Mouse (Mus musculus) megakaryocyte, embryonic 14.5 days (primary cell): ENCODE measurements around the gene Rex1bd. TPM values are rescaled to one million over a fixed set of nuclear protein-coding genes. Genes with fewer than 3 reads are reported as not detected.

ENCODE experiments used
- H3K27me3 ChIP-seq: replicated peaks from 2 replicates; pipeline ENCODE3; 2012; ENCODE audit warnings: inconsistent platforms
- H3K36me3 ChIP-seq: replicated peaks from 2 replicates; pipeline ENCODE3; 2012; ENCODE audit warnings: low read length, inconsistent platforms, mixed read lengths
- H3K4me1 ChIP-seq: 2 replicates; pipeline ENCODE4 v1.6.1; 2012; ENCODE audit warnings: inconsistent platforms
- H3K4me3 ChIP-seq: replicated peaks from 2 replicates; pipeline ENCODE3; 2012; ENCODE audit warnings: moderate library complexity, mild to moderate bottlenecking, inconsistent platforms
- H3K9me3 ChIP-seq: 2 replicates; pipeline ENCODE4 v1.6.1; 2012; ENCODE audit warnings: inconsistent platforms
- FLI1 ChIP-seq: IDR thresholded peaks from 2 replicates; pipeline ENCODE4 v1.6.1; 2012; ENCODE audit warnings: low read length, inconsistent platforms, mixed read lengths
- GATA1 ChIP-seq: IDR thresholded peaks from 3 replicates; pipeline ENCODE4 v1.6.1; 2012; ENCODE audit warnings: mixed read lengths, low read length, inconsistent platforms, borderline replicate concordance
- polyA plus RNA-seq: library from polyadenylated mRNA; stranded (reverse); fragments of >175 nt; gene quantifications from 2 replicates; pipeline ENCODE4 v1.2.3, GENCODE M21; 2012; ENCODE audit warnings: low replicate concordance; ENCODE audit not compliant: insufficient read depth

The Rex1bd gene
- polyA plus RNA-seq, 1 experiment: 319 TPM

GRCm38 (mm10) chr8:70492664-70493640 is 13.6 kb downstream of the Rex1bd start, which contains the start of gene Crlf1:
Gene Crlf1, plus strand, starts transcription at chr8:70493158.
- Histone ChIP-seq H3K27me3 (peaks cover 99% of the 10 kb centered on the region), H3K36me3 (no peaks in the 10 kb centered on the region), H3K4me3 (peak within 1 kb of the TSS; percentile 84), H3K9me3 (0 out of 2 replicates have a peak, but pooled peaks cover 2% of the 10 kb centered on the region), H3K4me1 (peaks cover 72% of the 10 kb centered on the region)
- TF ChIP-seq GATA1: no peak
- no peak for TF ChIP-seq FLI1

GRCm38 (mm10) chr8:70490880-70491495 is 15.6 kb downstream of the Rex1bd start:
- Histone ChIP-seq H3K27me3 (peaks cover 98% of the 10 kb centered on the region), H3K4me1 (peaks cover 89% of the 10 kb centered on the region), H3K4me3 (no peak overlapping the region), H3K36me3 (no peaks in the 10 kb centered on the region), H3K9me3 (no peaks in the 10 kb centered on the region)
- TF ChIP-seq GATA1: no peak
- TF ChIP-seq FLI1: no peak

DNA sequence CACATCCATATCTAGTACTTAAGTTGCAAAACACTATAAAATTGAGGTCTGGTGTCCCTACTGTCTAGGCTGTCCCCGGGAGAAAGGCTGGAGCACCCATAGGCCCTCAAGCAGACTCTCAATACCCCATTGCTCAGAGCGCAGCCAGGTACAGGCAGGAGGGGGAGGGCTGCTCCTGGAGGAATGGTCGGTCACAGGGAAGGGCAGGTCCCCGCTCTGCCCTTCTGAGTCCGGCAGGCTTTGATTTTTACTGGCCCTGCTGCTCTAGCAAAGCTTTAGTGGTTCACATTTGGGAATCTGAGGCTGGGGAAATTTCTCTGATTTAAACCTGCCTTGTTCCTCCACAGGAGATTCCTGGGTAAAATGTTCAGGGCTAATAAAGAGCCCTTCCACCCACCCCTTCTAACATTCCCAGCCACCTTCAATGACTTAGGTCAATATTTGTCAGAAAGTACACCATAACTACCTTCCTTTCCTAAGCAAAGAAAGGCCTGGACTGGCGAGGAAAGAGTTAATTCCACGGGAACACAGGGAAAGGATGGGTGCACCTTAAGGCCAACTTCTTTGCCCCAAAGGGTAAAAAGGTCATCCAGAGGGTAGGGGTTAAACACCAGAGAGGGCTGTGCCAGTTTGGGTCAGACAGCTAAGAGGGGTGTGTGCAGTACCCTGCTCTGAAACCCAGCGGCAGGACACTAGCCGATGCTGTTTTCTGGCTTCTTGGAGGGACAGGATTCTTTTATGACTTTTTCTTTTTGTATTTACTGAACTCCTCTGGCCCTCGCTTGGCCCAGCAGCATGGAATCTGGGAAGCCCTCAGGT is 16.3 kb downstream of the Rex1bd start:
- peaks cover 84% of the 10 kb centered on the region for H3K4me1 ChIP-seq
- H3K4me3 ChIP-seq: peak overlapping the region; percentile 90
- no peaks in the 10 kb centered on the region for H3K36me3 ChIP-seq
- TF ChIP-seq FLI1 (no peak), GATA1 (no peak)
- H3K9me3 ChIP-seq: no peaks in the 10 kb centered on the region
- peaks cover 98% of the 10 kb centered on the region for H3K27me3 ChIP-seq

GRCm38 (mm10) chr8:70489576-70489975 is 17.0 kb downstream of the Rex1bd start:
- H3K27me3 ChIP-seq: peaks cover 98% of the 10 kb centered on the region
- TF ChIP-seq GATA1: no peak
- TF ChIP-seq FLI1: no peak
- H3K4me3 ChIP-seq: peak overlapping the region; percentile 90
- H3K4me1 ChIP-seq: peaks cover 78% of the 10 kb centered on the region
- H3K9me3 ChIP-seq: no peaks in the 10 kb centered on the region
- no peaks in the 10 kb centered on the region for H3K36me3 ChIP-seq

DNA sequence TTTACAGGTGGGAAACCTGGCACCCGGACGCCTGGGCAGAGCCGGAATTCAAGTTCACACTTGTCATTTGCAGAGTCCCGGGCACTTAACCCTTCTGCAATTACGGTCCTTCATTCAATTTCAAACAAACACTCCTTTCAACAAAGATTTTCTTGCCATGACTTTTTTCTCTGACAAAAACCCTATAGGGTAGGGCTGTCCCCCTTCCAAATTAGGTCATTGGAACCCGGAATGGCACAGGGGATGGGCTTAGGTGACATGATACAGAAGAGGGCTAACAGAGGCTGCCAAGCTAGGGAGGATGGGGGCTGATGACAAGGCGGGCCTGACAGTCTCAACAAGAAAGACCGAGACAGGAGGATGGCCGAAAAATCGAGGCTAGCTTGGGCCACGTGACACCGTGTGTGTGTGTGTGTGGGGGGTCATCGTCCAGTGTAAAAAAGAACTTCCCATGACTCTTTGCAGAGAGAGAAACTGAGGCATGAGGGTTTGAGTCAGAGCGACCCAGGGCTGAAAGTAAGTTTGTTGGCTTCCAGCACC is 17.6 kb downstream of the Rex1bd start:
- Histone ChIP-seq H3K4me3 (peak overlapping the region; percentile 90), H3K9me3 (no peaks in the 10 kb centered on the region), H3K36me3 (no peaks in the 10 kb centered on the region), H3K4me1 (peaks cover 74% of the 10 kb centered on the region), H3K27me3 (peaks cover 98% of the 10 kb centered on the region)
- TF ChIP-seq GATA1: no peak
- TF ChIP-seq FLI1: no peak

DNA sequence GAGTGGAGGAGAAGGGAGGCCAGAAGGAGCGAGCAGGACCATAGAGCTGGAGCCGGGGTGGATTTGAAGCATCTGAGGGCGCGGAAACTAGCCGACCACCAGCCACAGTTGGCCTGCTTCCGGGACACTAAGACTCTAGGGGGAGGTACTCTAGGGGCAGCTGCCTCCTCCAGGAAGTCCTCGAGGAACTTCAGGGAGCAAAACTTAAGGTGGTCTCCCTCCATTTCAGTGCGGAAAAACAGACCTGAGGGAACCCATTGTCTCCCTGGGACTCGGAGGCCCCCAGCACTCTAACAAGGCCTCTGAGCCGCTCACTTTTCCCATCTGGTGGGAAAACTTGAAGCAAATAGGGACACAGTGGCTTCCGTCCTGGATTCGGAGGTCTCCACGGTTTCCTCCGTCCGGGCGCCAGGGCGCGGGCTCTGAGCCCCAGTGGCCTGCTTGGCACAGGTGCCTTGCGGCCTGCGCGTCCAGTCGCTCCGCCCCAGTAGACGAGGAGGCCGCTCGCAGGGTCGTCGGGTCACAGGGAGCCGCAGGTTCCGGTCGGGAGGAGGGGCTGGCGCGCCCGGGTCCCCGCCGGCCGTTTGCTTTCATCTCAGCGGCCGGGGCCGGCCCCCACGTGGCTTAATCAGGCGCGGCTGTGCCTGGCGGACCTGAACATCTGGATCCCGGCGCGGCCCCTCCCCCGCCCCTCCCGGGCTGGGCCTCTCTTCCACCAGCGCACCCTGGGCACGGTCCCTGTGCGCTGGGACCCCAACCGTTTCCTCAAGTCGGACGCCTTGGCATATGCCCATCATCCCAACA is 18.4 kb downstream of the Rex1bd start:
- peaks cover 68% of the 10 kb centered on the region for H3K4me1 ChIP-seq
- no peaks in the 10 kb centered on the region for H3K9me3 ChIP-seq
- TF ChIP-seq GATA1 (no peak), FLI1 (no peak)
- H3K36me3 ChIP-seq: no peaks in the 10 kb centered on the region
- H3K27me3 ChIP-seq: peaks cover 98% of the 10 kb centered on the region
- peak overlapping the region; percentile 81 for H3K4me3 ChIP-seq

DNA sequence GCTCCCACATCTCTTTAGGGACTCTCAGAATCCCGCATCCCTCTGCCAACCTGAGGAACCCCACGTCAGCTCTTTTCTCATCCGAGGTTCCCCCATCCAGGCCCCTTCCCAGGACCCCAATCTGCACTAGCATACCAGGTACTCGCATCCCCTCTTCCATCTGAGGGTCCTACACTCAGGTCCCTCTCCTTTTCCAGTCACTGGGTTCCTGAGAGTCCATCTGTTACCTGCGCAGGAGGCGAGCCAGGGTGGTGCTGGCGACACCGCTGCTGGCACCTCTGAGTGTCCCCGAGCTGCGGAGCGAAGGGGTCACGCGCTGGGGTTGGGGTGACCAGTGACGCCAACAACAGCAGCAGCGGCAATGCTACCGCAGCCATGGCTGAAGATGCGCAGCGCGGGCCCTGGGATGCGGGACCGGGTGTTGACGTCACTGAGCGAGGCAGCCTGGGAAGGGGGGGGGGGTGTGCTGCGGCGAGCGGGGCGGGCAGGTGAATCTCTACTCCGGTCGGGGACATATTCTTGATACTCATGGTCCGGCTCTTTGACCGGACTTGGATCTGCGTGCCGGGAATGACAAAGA is 19.5 kb downstream of the Rex1bd start, which contains the start of gene Tmem59l:
Gene Tmem59l, minus strand, starts transcription at position 418 of the 580 bp plus-strand sequence.
- TF ChIP-seq GATA1: no peak
- Histone ChIP-seq H3K9me3 (no peaks in the 10 kb centered on the region), H3K36me3 (no peaks in the 10 kb centered on the region), H3K27me3 (peaks cover 98% of the 10 kb centered on the region), H3K4me3 (peak within 1 kb of the TSS; percentile 81), H3K4me1 (peaks cover 57% of the 10 kb centered on the region)

DNA sequence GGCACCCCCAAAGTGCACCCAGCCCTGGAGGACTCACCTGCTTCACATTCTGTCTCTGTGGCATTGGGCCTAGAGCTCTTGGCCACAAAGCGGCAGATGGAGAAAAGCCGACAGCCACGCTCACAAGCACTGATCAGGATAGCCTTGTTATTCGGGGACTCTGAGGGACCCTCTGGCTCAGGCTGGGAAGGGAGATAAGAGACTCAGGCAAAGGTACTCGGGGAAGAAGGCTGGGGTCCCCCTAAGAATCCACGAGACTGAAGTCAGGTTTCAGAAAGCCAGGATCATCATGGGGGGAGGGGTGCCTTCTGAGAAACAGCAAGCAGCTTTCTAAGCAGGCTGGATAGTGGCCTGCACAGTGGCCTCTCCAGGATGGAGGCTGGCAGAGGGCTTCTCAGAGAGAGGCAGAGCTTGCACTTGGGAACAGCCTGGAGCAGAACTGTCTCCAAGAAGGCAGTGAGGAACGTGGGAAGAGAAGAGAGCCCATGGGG is 20.3 kb downstream of the Rex1bd start:
- TF ChIP-seq FLI1: no peak
- TF ChIP-seq GATA1: no peak
- Histone ChIP-seq H3K27me3 (peaks cover 98% of the 10 kb centered on the region), H3K9me3 (no peaks in the 10 kb centered on the region), H3K36me3 (no peaks in the 10 kb centered on the region), H3K4me1 (peaks cover 60% of the 10 kb centered on the region), H3K4me3 (no peak overlapping the region)

- H3K4me1 ChIP-seq: peaks cover 31% of the 10 kb centered on the region
- TF ChIP-seq FLI1 (no peak), GATA1 (no peak)
- peaks cover 89% of the 10 kb centered on the region for H3K27me3 ChIP-seq
- H3K4me3 ChIP-seq: no peak overlapping the region
- H3K9me3 ChIP-seq: no peaks in the 10 kb centered on the region
- H3K36me3 ChIP-seq: no peaks in the 10 kb centered on the region
These were observed 23.6 kb downstream of the Rex1bd start for GRCm38 (mm10) chr8:70482943-70483342.
